Mouse (Mus musculus): ENCODE measurements around the gene Neil3.
"Not testable (repeated sequence)": the region's sequence is repeated elsewhere in the genome, so short reads cannot be mapped to it uniquely, and the experiment has no call there.

The Neil3 gene

DNA sequence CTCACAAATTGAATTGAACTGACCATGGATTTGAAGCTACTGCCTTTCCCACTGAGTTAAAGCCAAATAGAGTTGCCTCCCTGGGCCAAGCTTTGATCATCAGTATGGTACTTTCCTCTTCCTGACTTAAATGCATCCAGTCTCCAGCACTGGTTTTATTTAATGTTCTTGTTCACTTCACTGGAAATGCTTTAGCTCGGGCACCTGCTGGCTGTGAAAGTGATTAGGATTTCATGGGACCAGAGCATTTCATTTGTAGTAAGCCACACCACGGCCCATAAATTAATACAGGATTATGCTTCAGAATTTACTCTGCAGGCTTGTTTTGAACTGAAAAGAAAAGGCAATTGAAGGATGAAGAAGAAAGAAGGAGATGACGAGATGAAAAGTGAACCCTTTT lies 100.8 kb downstream of the Neil3 start:
- DNase-seq (ENCODE audit: low spot score) = not testable (repeated sequence)
